Mouse (Mus musculus): Measurements from ENCODE around the gene Smtn. TPM values are rescaled to one million over a fixed set of nuclear protein-coding genes. Genes with fewer than 3 reads are reported as not detected.

Smtn gene
- polyA plus RNA-seq, 1 experiment from 2014 or later: 79.2 TPM

- Histone ChIP-seq H3K4me1 (replicated peaks) (no peaks in the 10 kb centered on the region), H3K9ac (no peak overlapping the region), H3K27me3 (no peaks in the 10 kb centered on the region), H3K27ac (no peak overlapping the region), H3K9me3 (replicated peaks) (no peaks in the 10 kb centered on the region), H3K4me2 (no peak overlapping the region), H3K36me3 (no peaks in the 10 kb centered on the region), H3K4me3 (no peak overlapping the region)
- no peak for ATAC-seq (replicated peaks; ENCODE audit: insufficient number of reproducible peaks, insufficient read depth, low FRiP score, low read depth)
Observed at GRCm38 (mm10) chr11:3475489-3475888, 64.9 kb downstream of the Smtn start.

DNA sequence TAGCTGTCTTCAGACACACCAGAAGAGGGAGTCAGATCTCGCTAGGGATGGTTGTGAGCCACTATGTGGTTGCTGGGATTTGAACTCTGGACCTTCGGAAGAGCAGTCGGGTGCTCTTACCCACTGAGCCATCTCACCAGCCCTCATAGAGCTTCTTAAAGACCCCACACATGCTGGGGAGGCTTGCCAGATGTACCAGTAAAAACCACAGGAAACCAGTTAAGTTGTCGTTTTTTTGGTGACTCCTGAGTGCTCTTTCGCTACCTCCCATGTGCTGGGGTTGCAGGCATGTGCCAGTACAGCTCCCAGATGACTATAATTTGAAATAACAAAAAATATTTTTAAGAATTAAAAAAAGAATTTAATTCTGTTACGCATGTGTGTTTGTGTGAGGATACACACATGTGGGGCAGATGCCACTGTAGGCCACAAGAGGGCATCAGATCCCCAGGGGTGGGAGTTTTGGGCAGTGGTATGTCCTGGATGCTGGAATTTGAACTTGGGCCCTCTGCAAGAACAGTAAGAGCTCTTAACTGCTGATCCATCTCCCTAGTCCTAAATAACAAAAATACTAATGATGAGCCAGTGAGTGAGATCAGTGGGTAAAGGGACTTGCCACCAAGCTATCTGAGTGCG, 65.8 kb downstream of the Smtn start:
- no peaks in the 10 kb centered on the region for H3K4me1 ChIP-seq (replicated peaks)
- WGBS: 83% methylated on average over 7 of the region's 7 CpGs
- H3K4me3 ChIP-seq: no peak overlapping the region
- H3K36me3 ChIP-seq: no peaks in the 10 kb centered on the region
- H3K9me3 ChIP-seq (replicated peaks): no peaks in the 10 kb centered on the region
- no peak overlapping the region for H3K4me2 ChIP-seq
- no peak overlapping the region for H3K9ac ChIP-seq
- H3K27me3 ChIP-seq: no peaks in the 10 kb centered on the region
- ATAC-seq (replicated peaks; ENCODE audit: insufficient number of reproducible peaks, insufficient read depth, low FRiP score, low read depth): no peak
- H3K27ac ChIP-seq: no peak overlapping the region

DNA sequence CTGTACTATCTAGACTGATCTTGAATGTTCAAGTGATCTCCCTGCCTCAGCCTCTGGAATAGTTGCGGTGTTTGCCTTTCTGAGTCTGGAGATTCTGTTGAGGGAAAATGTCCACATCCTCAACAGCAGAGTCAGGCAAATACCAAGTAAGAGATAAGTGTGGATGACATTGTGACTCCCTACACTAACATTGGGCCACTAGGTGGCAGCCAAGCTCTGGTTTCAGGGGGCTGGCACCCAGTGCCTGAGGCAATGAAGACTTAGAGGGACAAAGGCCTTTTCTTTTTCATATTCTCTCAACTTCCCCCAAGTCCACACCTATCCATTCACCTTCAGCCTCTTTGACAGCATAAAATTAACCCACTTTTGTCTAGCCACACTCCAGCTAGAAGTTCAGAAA, 67.9 kb downstream of the Smtn start:
- WGBS: 30% methylated on average over 1 of the region's 1 CpGs
- ATAC-seq (replicated peaks; ENCODE audit: insufficient number of reproducible peaks, insufficient read depth, low FRiP score, low read depth): peak; percentile 62; the same call in 1 of the 2 replicates
- Histone ChIP-seq H3K4me3 (no peak overlapping the region), H3K36me3 (no peaks in the 10 kb centered on the region), H3K27me3 (no peaks in the 10 kb centered on the region), H3K4me2 (no peak overlapping the region), H3K4me1 (replicated peaks) (no peaks in the 10 kb centered on the region), H3K9ac (no peak overlapping the region), H3K27ac (no peak overlapping the region), H3K9me3 (replicated peaks) (no peaks in the 10 kb centered on the region)

DNA sequence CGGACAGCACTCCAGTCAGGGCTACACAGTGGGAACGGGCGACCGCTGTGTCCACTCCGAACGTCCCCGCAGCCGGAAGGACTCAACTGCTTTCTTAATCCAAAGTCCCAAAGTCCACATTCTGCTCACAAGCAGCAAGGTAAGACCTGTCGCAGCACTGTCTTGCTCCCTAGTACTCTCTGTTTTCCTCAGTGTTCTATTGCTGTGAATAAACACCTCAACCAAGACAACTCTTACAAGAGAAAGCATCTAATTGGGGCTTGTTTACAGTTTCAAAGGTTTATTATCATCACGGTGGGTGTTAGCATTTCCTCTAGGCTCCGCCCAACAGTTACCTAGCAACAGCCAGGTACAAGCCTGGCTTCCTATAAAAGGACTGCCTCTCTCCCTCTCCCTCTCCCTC, 69.0 kb downstream of the Smtn start:
- H3K9me3 ChIP-seq (replicated peaks): no peaks in the 10 kb centered on the region
- H3K27me3 ChIP-seq: no peaks in the 10 kb centered on the region
- 26% methylated on average over 11 of the region's 11 CpGs for WGBS
- no peaks in the 10 kb centered on the region for H3K36me3 ChIP-seq
- no peaks in the 10 kb centered on the region for H3K4me1 ChIP-seq (replicated peaks)
- no peak for ATAC-seq (replicated peaks; ENCODE audit: insufficient number of reproducible peaks, insufficient read depth, low FRiP score, low read depth)
- no peak overlapping the region for H3K4me3 ChIP-seq
- no peak overlapping the region for H3K4me2 ChIP-seq
- no peak overlapping the region for H3K27ac ChIP-seq
- no peak overlapping the region for H3K9ac ChIP-seq

Other genes starting within 250 kb of the Smtn start
- gene Pik3ip1, start 210.2 kb downstream of the Smtn start, polyA plus RNA-seq (2015; fragmentation: Nextera tagmentation; extraction: Ambion mirVana): 35.1 and 36.1 TPM in 2 replicates
- 42.3 and 54.6 TPM in 2 replicates for gene Limk2, start 131.4 kb downstream of the Smtn start, polyA plus RNA-seq (2015; fragmentation: Nextera tagmentation; extraction: Ambion mirVana)
- 25.9 and 30.2 TPM in 2 replicates for gene Rnf185, start 88.2 kb downstream of the Smtn start, polyA plus RNA-seq (2015; fragmentation: Nextera tagmentation; extraction: Ambion mirVana)
- 0.10 and 0.28 TPM in 2 replicates for gene Pla2g3, start 52.3 kb downstream of the Smtn start, polyA plus RNA-seq (2015; fragmentation: Nextera tagmentation; extraction: Ambion mirVana)
- 9.4 and 11.4 TPM in 2 replicates for gene Inpp5j, start 35.8 kb downstream of the Smtn start, polyA plus RNA-seq (2015; fragmentation: Nextera tagmentation; extraction: Ambion mirVana)
- gene Selenom, start 25.9 kb downstream of the Smtn start, polyA plus RNA-seq (2015; fragmentation: Nextera tagmentation; extraction: Ambion mirVana): 132 and 138 TPM in 2 replicates
- gene Morc2a, start 108.6 kb upstream of the Smtn start, polyA plus RNA-seq (2015; fragmentation: Nextera tagmentation; extraction: Ambion mirVana): 15.7 and 20.0 TPM in 2 replicates